Mouse (Mus musculus): ENCODE results near the gene Smim4.

Smim4 gene

DNA sequence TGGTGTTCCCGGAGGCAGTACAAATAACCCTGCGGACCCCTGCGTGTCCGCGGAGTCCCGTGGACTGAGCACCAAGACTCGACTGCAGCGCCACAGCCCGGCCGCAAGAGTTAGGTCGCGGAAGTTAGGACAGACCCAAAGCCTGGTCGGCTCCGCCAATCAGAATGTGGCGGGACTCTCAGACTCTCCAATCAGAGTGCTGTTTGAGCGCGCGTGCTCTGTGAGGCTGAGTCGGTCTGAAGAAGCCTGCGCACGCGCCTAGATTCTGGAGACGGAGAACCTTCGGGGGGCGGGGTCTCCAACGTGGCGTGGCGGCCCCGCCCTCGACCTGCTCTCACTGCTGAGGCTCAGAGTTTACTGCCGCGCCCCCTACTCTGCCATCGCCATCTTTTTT, at the start of gene Smim4:
Gene Smim4, minus strand, starts transcription at position 131 of the 394 bp plus-strand sequence.
- peak; percentile 89 for DNase-seq (ENCODE audit: low spot score)

DNA sequence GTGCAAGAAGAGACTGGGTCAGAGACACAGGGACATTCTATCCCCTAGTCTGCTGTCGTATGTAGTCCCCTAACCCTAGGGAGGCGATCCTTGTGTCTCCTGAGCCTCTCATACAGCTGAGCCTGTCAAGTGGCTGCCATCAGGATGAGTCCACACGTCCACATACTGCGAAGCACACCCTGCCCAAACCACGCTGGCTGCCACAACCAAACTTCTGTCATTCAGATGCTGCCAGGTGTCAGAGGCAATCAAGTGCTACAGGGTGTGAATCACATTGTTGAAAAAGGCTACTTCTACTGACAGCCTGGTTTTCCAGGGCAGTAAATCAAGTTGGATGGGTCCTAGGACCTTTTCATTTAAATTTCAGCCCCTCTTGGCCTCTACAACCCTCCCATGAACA, 49.0 kb upstream of the Smim4 start:
- DNase-seq (ENCODE audit: low spot score) = no peak

DNA sequence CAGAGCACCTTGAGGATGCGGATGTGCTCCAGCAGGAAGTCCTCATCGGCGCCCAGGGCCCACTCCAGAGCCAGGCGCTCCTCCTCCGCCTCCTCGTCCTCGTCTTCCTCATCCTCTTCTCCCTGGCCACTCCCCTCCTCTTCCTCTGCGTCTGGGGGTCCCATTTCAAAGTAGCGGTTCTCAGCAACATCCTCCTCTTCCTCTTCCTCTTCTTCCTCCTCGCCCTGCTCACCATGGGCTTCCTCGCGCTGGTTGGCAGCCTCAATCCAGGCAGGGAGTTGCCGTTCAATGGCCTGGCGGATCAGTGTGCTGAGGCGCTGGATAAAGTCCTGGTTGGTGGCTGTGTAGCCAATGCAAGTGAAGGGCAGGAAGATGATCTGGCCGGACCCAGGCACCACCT, 48.5 kb upstream of the Smim4 start:
- DNase-seq (ENCODE audit: low spot score) = no peak

DNA sequence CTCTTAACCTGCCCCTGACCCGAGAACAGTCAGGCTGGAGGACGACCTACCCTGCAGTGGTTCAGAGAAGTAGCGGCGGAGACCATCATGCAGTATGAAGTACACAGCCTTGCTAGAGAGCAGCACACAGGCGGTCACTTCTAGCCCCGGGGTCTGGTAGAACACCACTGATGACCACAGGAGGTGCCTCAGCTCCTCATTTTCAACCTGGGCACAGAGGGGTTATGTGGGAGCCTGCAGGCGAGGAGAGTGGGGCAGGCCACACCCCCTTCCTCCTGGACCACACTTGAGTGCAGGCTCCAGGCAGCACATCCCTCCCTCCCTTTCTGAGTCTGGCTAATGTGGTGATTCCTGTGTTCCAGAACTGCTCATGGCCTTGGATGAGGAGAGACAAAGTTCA, 44.8 kb upstream of the Smim4 start:
- no peak for DNase-seq (ENCODE audit: low spot score)

DNA sequence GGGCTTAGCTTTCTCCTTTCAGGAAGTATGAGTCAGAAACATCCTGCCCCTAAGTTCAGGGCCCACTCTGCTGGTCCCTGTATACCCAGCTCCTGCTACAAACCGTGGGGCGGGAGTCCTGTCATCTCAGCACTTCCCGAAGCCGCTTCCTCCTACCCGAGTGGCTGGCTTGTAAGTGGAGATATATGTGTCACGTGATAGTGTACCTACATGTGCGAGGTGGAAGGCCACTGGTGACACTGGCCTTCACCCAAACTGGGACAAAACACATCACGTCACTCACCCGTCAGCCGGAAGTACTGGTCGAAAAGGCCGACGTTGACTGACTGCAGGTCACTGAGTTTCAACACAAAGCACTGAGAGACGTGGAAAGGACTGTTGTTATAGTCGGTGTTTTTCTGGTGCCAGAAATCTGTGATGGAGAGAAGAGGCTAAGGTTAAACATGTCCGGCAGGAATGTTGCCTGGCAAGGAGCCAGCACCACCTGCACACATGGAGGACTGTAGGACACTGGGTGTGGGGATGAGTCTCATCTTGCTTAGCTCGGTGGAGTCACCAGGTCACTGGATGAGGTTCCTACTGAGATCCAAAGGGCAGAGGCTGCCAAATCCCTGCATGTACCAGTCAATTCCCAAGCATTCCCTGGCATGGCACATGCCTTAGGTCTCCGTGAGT, 44.2 kb upstream of the Smim4 start:
- DNase-seq (ENCODE audit: low spot score) = no peak

DNA sequence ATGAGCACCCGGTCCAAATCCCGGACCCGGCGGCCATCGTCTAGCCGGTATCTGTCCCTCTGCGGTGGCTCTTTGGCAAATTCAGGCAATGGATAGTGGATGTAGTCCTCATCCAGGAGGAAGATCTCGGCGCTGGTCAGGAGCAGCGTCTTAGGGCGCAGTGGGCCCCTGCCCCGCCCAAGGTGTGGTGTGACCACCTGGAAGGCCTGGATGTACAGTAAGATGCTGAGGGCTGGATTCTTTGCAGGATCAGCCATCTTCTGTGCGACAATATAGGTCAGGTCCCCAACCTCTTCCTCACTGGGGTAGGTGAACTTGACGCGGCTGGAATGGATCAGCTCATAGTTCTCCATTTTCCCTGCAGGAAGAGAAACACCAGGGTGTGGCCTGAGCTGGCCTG, 43.1 kb upstream of the Smim4 start:
- no peak for DNase-seq (ENCODE audit: low spot score)

DNA sequence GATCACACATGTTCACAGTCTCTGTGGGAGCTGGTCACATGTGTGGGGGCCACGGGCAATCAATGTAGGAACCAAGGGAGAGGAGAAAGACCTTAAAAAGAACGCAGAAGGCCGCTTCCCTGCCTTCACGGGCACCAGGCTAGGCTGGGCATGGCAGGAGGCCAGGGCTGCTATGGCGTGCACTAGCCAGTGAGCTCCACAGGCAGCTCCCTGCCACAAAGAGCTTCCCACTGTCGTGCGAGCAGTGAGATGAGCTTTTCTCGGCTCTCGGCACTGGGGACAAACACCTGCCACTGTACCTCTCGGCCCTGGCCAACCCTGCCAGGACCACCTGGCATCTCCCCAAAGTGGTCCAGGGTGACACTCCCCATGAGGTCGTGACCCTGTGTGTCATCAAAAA, 42.6 kb upstream of the Smim4 start:
- DNase-seq (ENCODE audit: low spot score) = no peak

DNA sequence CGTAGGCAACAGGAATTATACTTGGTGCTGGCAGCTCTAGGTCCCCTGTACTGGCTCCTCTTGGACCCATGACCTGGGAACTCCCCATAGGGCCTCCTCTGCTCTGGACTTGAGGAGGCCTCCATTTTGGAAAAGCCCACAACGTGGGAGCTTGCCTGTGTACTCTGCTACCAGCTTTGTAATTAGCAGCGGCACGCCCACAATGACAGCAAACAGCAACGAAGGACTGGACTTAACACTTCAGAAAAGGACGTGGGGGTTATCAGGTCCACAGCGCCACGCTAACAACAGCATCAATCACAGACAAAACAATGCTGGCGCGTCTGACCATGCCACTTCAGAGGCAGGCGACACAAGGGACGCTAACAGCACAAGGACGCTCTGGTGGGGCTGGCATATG, 42.2 kb upstream of the Smim4 start:
- no peak for DNase-seq (ENCODE audit: low spot score)

DNA sequence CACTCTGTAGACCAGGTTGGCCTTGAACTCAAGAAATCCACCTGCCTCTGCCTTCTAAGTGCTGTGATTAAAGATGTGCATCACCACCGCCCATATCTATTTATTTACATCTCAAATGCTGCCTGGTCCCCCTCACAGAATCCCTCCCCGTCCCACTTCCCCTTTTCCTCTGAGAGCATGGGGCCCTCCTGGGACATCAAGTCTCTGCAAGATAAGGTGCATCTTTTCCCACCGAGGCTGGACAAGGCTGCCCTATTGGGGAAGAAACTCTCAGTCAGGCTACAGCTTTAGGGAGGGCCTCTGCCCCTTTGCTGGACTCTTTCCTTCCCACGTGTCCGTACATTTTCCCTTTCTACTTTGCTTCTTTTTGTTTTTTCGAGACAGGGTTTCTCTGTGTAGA, 40.8 kb upstream of the Smim4 start:
- no peak for DNase-seq (ENCODE audit: low spot score)

DNA sequence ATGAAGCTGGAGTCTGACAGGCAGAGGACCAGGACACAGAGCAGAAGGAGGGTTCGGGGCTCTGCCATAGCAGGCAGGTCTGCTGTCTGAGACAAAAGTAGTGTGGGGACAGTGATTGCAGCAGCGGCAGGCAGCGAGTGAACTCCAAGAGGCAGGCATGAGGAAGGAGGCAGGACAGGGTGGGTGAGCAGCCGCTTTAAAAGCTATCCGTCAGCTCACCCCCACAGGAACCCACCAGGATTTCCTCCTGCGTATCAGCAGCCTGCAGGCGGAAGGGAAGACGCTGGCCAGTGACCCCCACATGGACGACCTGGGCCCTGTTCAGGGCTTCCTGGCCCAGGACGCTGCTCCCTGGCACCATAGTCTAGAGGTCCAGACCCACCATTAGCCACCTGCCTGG, 39.7 kb upstream of the Smim4 start, which contains the start of gene Stab1:
Gene Stab1, minus strand, starts transcription at position 217 of the 400 bp plus-strand sequence.
- DNase-seq (ENCODE audit: low spot score) = no peak

DNA sequence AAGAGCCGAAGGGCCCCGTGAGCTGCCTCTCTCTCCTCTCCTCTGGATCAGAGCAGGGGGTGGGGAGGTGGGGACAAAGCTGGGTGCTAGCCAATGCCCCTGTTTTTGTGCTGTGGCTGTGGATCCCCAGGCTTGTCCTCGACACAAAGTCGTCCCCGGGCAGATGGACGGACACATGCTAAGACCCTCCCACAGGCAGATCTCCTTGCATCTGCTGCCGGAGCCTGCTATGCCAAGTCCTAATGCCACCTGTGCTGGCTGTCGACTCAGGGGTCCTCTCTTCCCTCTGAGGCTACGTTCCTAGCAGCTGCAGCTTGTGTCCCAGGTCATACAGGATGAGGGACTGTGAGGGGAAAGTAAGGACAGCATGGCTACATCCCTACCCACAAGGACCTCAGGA, 38.1 kb upstream of the Smim4 start:
- no peak for DNase-seq (ENCODE audit: low spot score)

DNA sequence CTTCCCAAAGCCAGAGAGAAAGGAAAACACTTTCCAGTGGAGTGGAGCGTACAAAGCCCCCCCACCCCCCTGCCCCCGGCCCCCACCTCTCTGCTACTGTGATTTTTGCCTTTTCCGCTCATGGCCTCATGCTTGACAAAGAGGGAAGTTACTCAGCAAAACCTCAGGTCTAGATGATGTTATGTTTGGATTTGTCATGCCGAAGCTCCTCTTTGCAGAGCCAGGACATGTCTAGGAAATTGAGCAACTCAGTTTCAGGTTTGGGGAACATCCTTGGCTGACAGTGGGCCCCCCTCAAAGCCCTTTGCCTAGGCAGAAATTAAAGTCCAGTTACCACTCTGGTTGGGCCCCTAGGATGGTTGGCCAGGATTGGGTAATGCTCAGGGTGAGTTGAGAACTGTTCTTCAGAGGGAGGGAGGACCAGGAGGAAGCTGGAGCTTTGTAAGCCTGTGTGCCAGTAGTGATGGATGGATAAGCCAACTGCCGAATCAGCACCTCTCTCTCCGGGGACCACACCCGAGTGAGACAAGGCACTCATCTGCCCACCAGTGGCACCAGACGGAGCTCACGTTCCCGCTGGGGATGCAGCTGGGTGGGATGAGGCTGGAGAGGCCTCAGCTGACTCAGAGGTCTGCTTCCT, 37.4 kb upstream of the Smim4 start:
- no peak for DNase-seq (ENCODE audit: low spot score)

DNA sequence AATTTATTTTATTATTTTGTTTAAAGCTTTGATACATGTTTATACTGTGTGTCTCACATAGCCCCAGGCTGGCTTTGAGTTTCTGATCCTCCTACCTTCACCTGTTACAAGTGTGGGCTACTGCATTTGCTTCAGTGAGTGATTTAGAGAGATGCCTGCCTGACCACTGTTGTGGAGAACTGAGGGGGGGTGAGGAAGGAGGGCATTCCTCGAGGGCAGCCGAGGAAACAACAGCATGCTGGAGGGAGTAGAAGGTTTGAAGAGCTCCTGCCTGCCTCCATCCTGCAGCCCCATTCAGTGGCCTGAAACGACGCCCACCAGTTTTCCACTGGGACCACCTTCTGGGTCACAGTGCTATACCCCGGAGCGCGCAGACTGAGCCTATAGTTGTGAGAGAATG, 36.7 kb upstream of the Smim4 start:
- DNase-seq (ENCODE audit: low spot score) = no peak

DNA sequence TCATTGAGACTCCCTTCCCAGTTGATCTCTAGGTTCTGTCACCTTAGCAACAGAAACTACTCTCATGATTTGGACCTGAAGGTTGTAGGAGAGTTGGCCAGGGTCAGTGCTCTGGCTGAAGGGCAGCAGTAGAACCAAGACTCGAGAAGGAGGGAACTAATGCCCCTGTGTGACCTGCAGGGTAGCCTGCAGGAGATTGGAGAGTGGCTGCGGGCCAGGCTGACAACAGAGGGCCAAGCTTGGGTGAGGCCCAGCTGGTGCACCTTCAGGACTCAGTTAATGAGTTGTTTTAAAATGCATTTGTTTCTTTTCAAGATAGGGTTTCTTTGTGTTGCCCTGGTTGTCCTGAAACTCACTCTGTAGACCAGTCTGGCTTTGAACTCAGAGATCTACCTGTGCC, 36.3 kb upstream of the Smim4 start:
- no peak for DNase-seq (ENCODE audit: low spot score)

DNA sequence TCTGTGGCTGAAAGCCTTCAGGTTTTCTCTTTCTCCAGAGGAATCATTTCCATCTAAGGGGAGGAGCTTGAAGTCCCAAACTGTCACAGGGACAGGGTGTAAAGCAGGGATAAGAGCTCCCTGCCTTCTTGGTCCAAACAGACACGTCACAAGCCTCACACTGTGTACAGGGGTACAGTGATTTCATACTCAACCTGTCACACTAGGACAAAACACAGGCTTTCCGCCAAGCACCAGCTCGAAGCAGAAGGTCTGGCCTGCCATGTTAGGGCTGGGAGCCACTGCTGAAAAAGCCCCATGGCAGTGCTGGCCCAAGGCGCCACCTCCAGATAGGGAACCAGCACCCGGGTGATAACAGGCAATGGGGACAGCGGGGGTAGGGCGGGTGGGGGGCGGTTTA, 35.3 kb upstream of the Smim4 start:
- no peak for DNase-seq (ENCODE audit: low spot score)

DNA sequence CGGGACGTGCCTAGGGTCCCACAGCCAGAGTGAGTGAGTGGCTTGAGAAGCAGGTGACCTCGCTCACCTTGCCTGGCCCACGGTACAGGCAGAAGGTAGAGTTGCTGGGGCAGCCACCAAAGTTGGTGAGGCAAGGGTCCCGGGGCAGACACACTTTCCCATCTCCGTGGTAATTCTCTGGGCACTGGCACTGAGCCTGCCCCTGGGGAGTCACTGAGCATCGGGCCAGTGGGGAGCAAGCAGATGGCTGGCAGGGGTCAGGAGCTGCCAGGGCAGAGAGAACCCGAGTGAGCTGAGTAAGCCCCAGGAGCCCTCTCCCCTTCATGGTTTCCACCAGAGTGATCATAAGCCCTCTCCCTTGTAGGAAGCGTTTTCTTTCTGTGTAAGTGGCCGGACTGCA, 32.9 kb upstream of the Smim4 start:
- DNase-seq (ENCODE audit: low spot score) = no peak

DNA sequence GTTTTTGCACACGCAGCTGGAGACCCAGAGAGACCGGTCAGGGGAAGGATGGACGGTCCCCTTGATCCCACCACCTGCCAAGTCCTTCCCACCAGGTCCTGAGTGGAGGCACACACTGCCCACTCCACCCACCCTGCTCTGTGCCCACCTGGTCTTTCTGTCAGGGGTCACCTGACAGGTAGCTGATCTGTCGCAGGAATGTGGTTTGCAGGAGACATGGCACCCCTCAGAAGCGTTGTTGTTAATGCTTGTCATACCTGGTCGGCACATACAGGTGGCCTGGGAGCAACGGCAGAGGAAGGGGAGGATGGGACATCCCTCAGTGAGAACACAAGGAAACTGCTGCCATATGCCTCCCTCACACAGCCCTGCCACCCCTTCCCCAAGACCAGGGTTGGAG, 32.4 kb upstream of the Smim4 start:
- no peak for DNase-seq (ENCODE audit: low spot score)

DNA sequence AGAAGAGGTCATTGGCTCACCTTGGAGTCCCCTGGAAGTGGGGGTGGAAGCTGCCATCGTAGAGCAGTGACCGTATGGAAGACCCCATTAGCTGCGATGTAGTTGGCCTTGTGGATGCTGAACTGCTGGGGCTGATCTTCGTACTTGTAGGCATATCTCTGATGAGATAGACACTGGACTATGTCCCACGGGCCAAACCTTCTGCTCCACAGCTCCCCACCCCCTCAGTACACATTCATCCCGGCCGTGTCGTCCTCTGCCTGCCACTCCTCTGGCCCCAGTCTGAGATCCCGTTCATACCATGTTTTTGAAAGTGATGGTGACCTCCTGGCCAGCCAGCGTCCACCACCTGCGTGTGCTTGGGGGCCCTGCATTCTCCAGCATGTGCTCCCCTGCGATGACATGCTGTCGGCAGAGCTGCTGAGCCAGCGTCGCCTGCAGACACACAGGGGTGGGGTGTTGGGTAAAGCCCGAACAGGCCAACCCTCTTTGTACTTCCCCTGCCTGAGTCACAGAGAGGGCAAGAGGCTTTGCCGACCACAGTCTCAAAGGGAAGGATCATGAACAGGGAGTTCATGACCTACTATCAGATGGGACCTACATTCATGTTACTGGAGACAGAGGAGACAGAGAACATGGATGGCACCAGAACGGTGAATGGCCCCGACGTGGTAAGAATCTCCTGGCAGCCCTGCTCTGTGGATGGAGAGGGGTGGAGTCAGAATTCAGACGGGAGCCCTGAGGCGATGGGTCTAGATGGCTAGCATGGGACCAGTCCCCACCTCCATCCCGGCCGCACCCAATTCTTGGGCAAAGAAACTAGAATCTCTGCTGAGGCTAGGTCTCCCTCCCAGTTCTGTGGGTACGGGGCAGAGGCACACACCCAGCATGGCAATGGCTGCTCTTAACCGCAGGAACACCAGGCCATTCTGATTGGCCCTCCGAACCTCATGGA, 31.7 kb upstream of the Smim4 start:
- no peak for DNase-seq (ENCODE audit: low spot score)

DNA sequence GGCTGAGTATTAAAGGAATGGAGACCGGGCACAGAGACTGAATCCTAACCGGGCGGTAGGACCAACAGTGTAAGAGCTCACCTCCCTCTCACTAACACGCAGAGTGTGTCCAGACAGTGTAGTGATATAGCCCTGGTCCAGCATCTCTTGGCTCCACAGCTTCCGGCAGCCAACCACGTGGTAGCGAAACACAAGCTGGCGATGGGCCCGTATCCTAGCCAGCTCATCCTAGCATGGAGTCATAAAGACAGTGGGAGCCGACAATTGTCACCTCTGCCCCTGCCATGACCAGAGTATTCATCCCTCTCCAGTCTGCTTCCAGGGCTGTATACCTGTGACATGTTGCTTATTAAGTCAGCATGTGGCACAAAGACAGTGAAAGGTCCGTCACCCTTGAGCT, 16.9 kb upstream of the Smim4 start:
- DNase-seq (ENCODE audit: low spot score) = no peak

DNA sequence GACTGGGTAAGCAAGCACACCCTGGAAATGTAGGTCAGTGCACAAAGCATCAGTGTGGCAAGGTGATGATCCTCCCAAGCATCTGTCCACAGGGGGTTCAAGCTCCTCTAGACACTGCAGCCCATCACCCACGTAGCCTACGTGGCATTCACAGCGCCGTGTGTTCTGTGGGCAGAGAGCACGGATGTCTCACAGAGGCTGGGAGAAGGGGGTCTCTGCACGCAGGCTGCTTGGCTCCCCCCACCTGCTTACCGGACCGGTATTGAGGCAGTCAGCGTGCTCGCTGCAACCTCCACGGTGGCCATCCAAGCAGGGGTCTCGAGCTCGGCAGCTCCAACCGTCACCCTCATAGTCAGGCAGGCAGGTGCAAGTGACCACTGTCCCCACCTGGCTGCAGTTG, 12.3 kb upstream of the Smim4 start:
- DNase-seq (ENCODE audit: low spot score) = no peak

DNA sequence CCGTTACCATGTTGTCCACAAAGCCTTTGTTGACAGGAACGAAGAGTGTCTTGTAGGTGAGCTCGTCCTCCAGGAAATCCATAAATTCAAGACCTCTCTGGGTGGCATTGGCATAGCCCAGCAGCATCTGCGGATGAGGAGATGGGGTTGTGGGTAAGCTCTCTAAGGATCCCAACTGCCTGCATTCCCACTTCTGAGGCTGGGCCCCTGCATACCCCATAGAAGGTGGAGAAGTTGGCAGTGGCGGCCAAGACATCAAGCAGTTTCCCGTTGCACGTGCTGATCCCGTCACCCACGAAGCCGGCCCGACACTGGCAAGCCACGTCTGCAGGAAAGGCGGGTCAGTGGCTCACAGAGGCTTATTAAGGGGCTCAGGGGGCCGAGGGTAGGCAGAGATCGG, 11.4 kb upstream of the Smim4 start:
- DNase-seq (ENCODE audit: low spot score) = no peak

DNA sequence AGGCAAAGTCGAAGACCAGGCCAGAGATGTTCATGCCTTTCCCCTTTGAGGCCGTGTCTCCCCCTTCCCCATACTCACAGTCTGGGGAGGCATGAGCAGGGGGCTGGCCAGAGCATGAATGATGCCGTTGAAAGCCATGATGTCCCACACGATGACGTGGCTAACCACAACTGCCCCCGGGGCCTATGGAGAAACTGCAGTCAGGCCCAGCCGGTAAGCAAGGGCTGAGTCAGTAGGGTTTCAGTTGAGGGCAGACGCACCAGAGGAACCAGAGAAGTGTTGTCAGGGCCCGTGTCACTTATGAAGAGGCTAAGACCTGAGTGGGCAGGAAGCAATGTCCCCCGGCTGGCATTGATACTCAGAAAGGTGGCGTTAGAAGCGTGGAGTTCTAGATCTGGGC, 10.9 kb upstream of the Smim4 start:
- DNase-seq (ENCODE audit: low spot score) = no peak

DNA sequence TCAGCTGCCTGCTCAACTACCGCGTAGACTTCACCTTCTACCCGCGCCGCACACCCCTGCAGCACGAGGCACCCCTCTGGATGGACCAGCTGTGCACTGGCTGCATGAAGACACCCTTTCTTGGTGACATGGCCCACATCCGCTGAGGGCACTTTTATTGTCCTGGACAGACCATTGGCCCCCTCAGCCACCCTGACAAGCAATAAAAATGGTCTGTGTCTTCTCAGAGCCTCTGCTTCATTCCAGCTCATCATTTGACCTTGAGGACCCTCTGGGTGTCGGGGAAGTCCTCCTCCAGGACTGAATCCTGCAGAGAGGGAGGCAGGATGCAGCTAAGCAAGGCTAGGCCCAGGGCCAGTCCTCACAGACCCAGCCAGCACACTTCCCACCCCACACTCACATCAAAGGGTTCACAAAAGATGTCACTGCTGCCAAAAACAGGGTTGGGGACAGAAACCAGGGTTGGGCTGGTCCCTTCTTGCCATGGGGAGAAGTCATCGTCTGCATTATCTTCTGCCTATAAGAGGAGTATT, 10.2 kb upstream of the Smim4 start:
- DNase-seq (ENCODE audit: low spot score) = no peak

All from ovary, postnatal 14 days (tissue).